Mouse (Mus musculus) limb, embryonic 11.5 days (tissue): ENCODE data around the gene Ptger1. TPM values are rescaled to one million over a fixed set of nuclear protein-coding genes. Genes with fewer than 3 reads are reported as not detected.
A peak's percentile ranks its signal among the peaks of the same experiment; 100 is the strongest.

ENCODE experiments used
- ATAC-seq: fragments of 200-750 bp; cut with Nextera tagmentation; 2 replicates; pipeline ENCODE4 v1.8.0; 2017; ENCODE audit warnings: low read depth; ENCODE audit not compliant: insufficient number of reproducible peaks, low FRiP score, low TSS enrichment
- DNase-seq: peaks from one replicate; pipeline ENCODE4 v3.0.0-alpha.2; 2015; ENCODE audit warnings: low spot score
- H3K27ac ChIP-seq: fragments of 300-500 bp; sonication (generic); replicated peaks from 2 replicates; pipeline ENCODE4 v1.5.1; 2014; ENCODE audit warnings: low read depth, mild to moderate bottlenecking, low read length
- H3K27me3 ChIP-seq: fragments of 300-500 bp; sonication (generic); 2 replicates; pipeline ENCODE4 v1.6.1; 2014; ENCODE audit warnings: mild to moderate bottlenecking, low read length, mixed read lengths; ENCODE audit not compliant: control insufficient read depth, insufficient read depth
- H3K36me3 ChIP-seq: fragments of 300-500 bp; sonication (generic); 2 replicates; pipeline ENCODE4 v1.6.1; 2014; ENCODE audit warnings: mild to moderate bottlenecking, low read length, moderate library complexity, mixed read lengths; ENCODE audit not compliant: control insufficient read depth, insufficient read depth
- H3K4me1 ChIP-seq: fragments of 300-500 bp; sonication (generic); 2 replicates; pipeline ENCODE4 v1.6.1; 2014; ENCODE audit warnings: low read length, mixed read lengths; ENCODE audit not compliant: control insufficient read depth, insufficient read depth
- H3K4me2 ChIP-seq: fragments of 300-500 bp; sonication (generic); 2 replicates; pipeline ENCODE4 v1.6.1; 2014; ENCODE audit warnings: low read depth, mild to moderate bottlenecking, moderate library complexity; ENCODE audit not compliant: severe bottlenecking
- H3K4me3 ChIP-seq: fragments of 300-500 bp; sonication (generic); 2 replicates; pipeline ENCODE4 v1.5.1; 2014; ENCODE audit warnings: low read depth, low read length
- H3K9ac ChIP-seq: fragments of 300-500 bp; sonication (generic); 2 replicates; pipeline ENCODE4 v1.6.1; 2014; ENCODE audit warnings: mild to moderate bottlenecking, low read length
- H3K9me3 ChIP-seq: fragments of 300-500 bp; sonication (generic); 2 replicates; pipeline ENCODE4 v1.6.1; 2016; ENCODE audit warnings: low read length; ENCODE audit not compliant: control insufficient read depth
- WGBS: fragments of 180-500 bp; shearing (Covaris S2); extraction: QIAGEN DNeasy Blood & Tissue Kit; methylation state at CpG from one replicate; pipeline ENCODE4 v1.1.7; 2014; 5-methylcytosine and 5-hydroxymethylcytosine counted together
- polyA plus RNA-seq: library from polyadenylated mRNA; unstranded; fragments of >200 nt; fragmentation: Nextera tagmentation; extraction: Ambion mirVana; gene quantifications from 2 replicates; pipeline ENCODE4 v1.2.1, GENCODE M21; 2014

Gene Ptger1
- polyA plus RNA-seq, result 0.59 and 1.6 TPM in 2 replicates

DNA sequence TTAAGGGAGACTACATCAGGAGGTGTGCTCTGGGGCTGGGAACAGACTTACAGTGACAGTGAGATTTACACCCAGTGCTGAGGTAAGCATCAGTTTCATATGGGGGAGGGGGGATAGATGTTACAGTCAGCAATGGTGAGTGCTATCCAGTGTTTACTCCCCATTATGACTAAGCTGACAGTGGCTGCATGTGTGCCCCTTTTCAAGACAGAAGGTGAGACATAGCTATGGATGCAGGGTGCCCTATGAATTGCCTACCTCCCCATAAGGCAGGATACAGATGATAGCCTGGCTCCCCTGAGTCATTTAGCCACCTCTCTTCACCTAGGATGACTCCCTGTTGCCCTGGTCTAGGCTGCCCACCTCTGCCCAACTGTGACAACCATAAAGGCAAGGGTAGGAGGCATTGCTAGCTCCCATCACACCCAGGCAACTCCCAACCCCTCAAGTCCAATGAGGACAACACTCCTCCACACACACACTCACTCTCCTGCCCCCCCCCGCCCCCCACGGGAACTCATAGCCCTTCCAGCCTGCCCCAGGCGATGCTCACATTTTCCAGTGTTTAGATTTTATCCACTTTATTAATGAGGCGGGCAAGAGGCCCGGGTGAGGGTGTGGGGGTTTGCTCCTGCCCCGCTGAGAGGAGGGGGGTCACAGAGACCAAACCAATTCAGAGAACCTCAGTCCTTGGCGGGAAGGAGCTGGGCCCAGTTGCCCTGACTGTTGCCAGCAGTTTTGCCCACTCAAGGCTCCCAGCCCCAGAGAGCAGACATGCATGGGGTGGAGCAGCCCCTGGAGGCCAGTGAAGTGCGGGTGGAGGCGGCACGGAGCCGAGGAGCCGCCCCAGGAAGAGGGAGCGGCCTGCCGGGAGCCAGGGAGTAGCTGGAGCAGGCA is at the start of gene Ptger1:
Gene Ptger1 (plus strand): TSS at position 710 of the 897 bp plus-strand sequence.
- WGBS, result 44% methylated on average over 14 of the region's 14 CpGs
- Histone ChIP-seq H3K4me2 (no peak within 1 kb of the TSS; the same call in 1 of the 2 replicates), H3K4me3 (no peak within 1 kb of the TSS), H3K36me3 (peaks cover 6% of the 10 kb centered on the region; the same call in 1 of the 2 replicates), H3K9me3 (no peaks in the 10 kb centered on the region), H3K9ac (no peak within 1 kb of the TSS), H3K27me3 (peaks cover 7% of the 10 kb centered on the region; the same call in 1 of the 2 replicates), H3K4me1 (peaks cover 25% of the 10 kb centered on the region), H3K27ac (no peak within 1 kb of the TSS)
- ATAC-seq (no peak), DNase-seq (no peak)

DNA sequence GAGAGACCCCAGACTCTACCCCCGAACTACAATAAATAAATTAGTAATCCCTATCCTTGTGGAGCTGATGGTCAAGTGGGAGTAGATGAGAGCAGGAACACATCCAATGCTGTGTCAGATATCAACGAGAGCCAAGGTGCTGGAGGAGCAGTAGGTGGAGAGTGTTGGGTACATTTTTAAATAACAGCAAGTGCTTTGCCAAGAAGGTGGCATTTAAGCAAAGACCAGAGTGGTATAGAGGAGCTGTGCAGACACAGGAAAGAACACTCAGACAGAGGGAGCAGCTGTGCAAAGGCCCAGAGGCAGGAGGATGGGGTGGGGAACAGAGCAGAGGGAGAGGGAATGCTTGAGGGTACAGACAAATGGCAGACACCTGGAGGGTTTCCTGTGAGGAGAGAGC is 49.4 kb upstream of the Ptger1 start:
- Histone ChIP-seq H3K27me3 (no peaks in the 10 kb centered on the region), H3K36me3 (peaks cover 9% of the 10 kb centered on the region; the same call in 1 of the 2 replicates), H3K4me3 (no peak overlapping the region), H3K4me2 (no peak overlapping the region), H3K9ac (no peak overlapping the region), H3K4me1 (no peaks in the 10 kb centered on the region), H3K9me3 (no peaks in the 10 kb centered on the region), H3K27ac (no peak overlapping the region)
- 82% methylated on average over 2 of the region's 2 CpGs for WGBS
- DNase-seq, result no peak
- no peak for ATAC-seq

DNA sequence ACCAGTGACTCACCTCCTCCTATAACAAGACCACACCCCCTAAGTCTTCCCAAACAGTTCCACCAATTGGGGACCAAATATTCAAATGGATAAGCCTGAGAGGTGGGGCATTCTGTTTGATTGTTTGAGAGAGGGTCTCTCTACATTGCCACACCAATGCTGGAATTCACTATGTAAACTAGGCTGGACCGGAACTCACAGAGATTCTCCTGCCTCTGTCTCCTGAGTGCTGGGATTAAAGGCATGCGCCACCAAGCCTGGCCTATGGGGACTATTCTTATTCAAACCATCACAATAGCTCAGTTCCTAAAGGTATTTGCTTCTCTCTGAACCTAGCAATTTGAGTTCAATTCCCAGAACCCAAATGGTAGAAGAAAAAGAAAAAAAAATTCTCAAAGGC is 47.9 kb upstream of the Ptger1 start:
- WGBS, result 98% methylated on average over 2 of the region's 2 CpGs
- ATAC-seq, result no peak
- Histone ChIP-seq H3K4me3 (no peak overlapping the region), H3K27me3 (no peaks in the 10 kb centered on the region), H3K4me1 (no peaks in the 10 kb centered on the region), H3K36me3 (0 out of 2 replicates have a peak, but pooled peaks cover 3% of the 10 kb centered on the region), H3K9ac (no peak overlapping the region), H3K4me2 (no peak overlapping the region), H3K9me3 (no peaks in the 10 kb centered on the region), H3K27ac (no peak overlapping the region)
- no peak for DNase-seq

DNA sequence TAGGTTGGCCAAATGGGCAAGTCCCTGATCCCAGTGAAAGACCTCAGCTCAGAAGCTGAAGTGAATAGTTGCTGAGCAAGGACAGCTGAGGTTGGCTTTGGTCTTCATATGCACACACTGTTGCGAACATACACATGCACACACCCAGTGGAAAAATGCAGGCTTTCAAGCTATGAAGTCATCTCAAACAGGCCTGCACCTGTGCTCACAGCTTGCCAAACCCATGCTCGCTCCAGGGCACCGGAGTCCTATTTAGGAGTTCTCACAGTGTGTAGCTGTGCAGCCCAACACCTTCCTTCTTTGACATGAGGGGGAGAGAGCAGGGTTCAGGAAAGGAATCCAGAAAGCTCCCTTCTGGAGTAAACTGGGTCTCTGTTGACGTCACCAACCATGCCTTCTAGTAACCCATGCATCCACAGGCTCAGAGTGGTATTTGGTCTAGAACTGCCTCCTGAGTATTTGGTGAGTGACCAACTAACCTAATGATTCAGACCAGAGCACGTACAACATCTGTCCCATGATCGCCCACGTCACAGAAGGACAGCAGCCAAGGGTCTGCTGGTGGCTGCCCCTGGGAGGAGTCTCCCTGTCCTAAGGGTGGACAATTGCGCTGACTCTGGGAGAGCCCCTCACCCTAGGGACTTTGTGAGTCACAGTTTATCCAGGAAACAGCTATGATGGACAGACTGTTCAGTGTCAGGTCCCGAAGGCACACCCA is 46.8 kb upstream of the Ptger1 start:
- no peaks in the 10 kb centered on the region for H3K4me1 ChIP-seq
- no peak overlapping the region for H3K9ac ChIP-seq
- DNase-seq (no peak), ATAC-seq (no peak)
- no peaks in the 10 kb centered on the region for H3K36me3 ChIP-seq
- no peaks in the 10 kb centered on the region for H3K27me3 ChIP-seq
- no peaks in the 10 kb centered on the region for H3K9me3 ChIP-seq
- H3K4me3 ChIP-seq, result no peak overlapping the region
- no peak overlapping the region for H3K27ac ChIP-seq
- WGBS, result 90% methylated on average over 9 of the region's 9 CpGs
- H3K4me2 ChIP-seq, result no peak overlapping the region

DNA sequence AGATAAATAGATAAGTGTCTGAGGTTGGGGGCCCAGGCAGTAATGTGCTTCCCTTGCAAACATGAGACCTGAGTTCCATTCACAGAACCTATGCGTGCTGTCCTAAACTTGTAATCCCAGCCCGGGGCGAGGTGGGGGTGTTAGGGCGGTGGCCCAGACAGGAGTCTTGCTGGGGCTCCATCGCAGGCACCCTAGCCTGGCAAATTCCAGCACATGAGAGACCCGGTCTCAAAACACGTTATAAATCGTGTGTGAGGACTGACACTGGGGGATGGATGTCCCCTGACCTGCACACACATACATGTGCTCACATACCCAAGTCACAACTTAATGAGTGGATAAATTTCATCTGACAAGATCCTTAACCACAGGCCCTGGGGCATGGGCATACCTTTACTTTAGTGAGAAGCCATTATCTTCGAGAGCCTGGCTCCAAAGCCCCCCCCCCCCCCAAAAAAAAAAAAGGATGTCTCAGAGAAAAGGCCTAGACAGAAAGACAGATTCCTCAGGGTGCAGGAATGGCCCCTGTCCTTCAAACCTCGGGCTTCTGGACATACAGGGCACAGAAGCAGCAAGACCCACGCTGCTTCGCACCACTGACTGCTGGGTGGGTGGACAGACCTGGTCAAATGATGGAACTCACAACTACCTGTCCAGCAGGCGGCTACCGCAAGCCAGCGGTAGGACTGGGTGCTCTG is 44.6 kb upstream of the Ptger1 start:
- no peaks in the 10 kb centered on the region for H3K27me3 ChIP-seq
- WGBS, result 56% methylated on average over 15 of the region's 15 CpGs
- H3K27ac ChIP-seq, result no peak overlapping the region
- H3K4me2 ChIP-seq, result peak overlapping the region; percentile 53
- H3K9ac ChIP-seq, result 0 out of 2 replicates have a peak overlapping the region, but pooled peaks have one; percentile 1
- H3K9me3 ChIP-seq, result no peaks in the 10 kb centered on the region
- ATAC-seq (peak; percentile 29), DNase-seq (no peak)
- H3K4me1 ChIP-seq, result no peaks in the 10 kb centered on the region
- H3K4me3 ChIP-seq, result peak overlapping the region; percentile 18; the same call in 1 of the 2 replicates
- no peaks in the 10 kb centered on the region for H3K36me3 ChIP-seq

DNA sequence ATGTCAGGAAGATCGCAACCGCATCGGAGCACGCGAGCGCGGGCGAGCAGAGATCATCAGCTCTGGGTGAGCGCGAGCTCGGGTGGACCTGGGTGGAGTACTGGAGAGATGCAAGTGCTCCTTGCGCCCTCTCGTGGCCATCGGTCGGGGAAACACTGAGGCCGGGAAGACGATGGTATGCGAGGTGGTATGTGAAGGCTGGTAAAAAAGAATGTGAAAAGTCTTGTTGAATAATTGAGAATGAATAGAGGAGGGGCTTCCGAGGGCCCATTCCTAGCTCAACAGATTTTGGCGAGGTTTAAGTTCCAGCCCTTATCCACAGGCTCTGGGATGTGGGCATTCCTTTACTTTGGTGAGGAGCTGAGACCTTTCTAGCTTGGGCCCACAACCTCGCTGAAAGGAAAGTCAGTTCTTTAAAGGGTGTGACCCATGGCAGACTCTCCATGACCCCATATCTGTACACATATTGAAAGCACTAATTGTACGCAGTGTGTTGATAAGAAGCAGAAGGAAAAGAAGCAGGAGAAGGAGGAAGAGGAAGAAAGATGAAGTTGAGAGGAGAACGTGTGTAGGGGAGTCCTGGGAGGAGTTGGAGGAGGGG is 44.0 kb upstream of the Ptger1 start:
- ATAC-seq, result peak; percentile 87
- peak; percentile 92 for DNase-seq
- 11% methylated on average over 23 of the region's 23 CpGs for WGBS
- H3K27ac ChIP-seq, result no peak overlapping the region
- no peaks in the 10 kb centered on the region for H3K27me3 ChIP-seq
- no peaks in the 10 kb centered on the region for H3K36me3 ChIP-seq
- peak overlapping the region; percentile 18; the same call in 1 of the 2 replicates for H3K4me3 ChIP-seq
- H3K9ac ChIP-seq, result 0 out of 2 replicates have a peak overlapping the region, but pooled peaks have one; percentile 1
- no peaks in the 10 kb centered on the region for H3K9me3 ChIP-seq
- H3K4me1 ChIP-seq, result no peaks in the 10 kb centered on the region
- peak overlapping the region; percentile 53 for H3K4me2 ChIP-seq

DNA sequence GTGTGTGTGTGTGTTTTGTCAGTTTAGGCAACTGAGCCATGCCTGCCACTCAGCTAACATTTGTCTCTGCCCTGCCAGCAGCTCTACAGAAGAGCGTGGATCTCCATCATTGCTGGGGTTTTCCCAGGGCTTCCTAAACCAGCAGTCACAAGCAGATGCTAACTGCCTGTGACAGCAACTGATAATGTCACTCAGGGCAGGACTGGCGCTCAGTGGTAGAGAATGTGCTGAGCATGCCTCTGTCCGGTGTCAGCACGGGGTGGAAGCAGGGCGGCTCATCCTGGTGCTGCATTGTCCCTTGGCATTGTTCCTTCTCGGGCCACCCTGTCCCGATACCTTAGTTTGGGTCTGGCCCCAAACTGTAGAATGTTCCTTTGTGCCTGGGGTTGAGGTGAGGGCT is 42.9 kb upstream of the Ptger1 start:
- H3K27ac ChIP-seq, result no peak overlapping the region
- no peaks in the 10 kb centered on the region for H3K27me3 ChIP-seq
- 90% methylated on average over 7 of the region's 7 CpGs for WGBS
- H3K9ac ChIP-seq, result no peak overlapping the region
- no peaks in the 10 kb centered on the region for H3K9me3 ChIP-seq
- DNase-seq, result no peak
- H3K4me3 ChIP-seq, result no peak overlapping the region
- H3K4me1 ChIP-seq, result no peaks in the 10 kb centered on the region
- H3K36me3 ChIP-seq, result no peaks in the 10 kb centered on the region
- ATAC-seq, result no peak
- no peak overlapping the region for H3K4me2 ChIP-seq

DNA sequence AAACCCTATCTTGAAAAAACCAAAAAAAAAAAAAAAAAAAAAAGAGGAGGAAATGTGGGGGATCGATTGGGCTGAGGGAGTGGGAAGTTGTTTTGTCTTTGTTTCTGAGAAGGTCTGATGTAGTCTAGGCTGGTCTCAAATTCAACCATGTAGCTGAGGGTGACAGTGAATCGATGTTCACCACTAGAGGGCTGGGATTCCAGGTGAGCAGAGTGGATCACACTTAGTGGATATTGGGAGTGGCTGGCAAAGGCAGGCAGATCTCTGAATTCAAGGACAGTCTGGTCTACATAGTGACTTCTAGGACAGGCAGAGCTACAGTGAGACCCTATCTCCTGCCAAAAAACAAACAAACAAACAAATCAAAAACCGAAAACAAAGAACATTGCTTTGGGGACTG is 41.7 kb upstream of the Ptger1 start:
- Histone ChIP-seq H3K9me3 (no peaks in the 10 kb centered on the region), H3K27me3 (no peaks in the 10 kb centered on the region), H3K27ac (no peak overlapping the region), H3K4me2 (no peak overlapping the region), H3K4me1 (no peaks in the 10 kb centered on the region), H3K9ac (no peak overlapping the region), H3K36me3 (no peaks in the 10 kb centered on the region), H3K4me3 (no peak overlapping the region)
- ATAC-seq (no peak), DNase-seq (peak; percentile 39)
- 48% methylated on average over 3 of the region's 3 CpGs for WGBS
